Mouse (Mus musculus) liver, postnatal 0 days (tissue): ENCODE measurements around the gene Dennd6b. TPM values are rescaled to one million over a fixed set of nuclear protein-coding genes. Genes with fewer than 3 reads are reported as not detected.

Experiments used
- ATAC-seq: fragments of 200-750 bp; cut with Nextera tagmentation; 2 replicates; pipeline ENCODE4 v1.8.0; 2017; ENCODE audit warnings: mild to moderate bottlenecking, moderate library complexity
- DNase-seq: peaks from one replicate; pipeline ENCODE4 v3.0.0-alpha.2; 2016
- H3K27ac ChIP-seq: fragments of 300-500 bp; sonication (generic); 2 replicates; pipeline ENCODE4 v1.5.1; 2014; ENCODE audit warnings: antibody characterized with exemption, moderate library complexity, mild to moderate bottlenecking, low read depth
- H3K27me3 ChIP-seq: fragments of 300-500 bp; sonication (generic); 2 replicates; pipeline ENCODE4 v1.6.1; 2014; ENCODE audit warnings: low read length, control low read depth, mixed read lengths; ENCODE audit not compliant: insufficient read depth
- H3K36me3 ChIP-seq: fragments of 300-500 bp; sonication (generic); replicated peaks from 2 replicates; pipeline ENCODE4 v1.6.1; 2014; ENCODE audit warnings: mild to moderate bottlenecking, control low read depth, low read length, moderate library complexity, mixed read lengths; ENCODE audit not compliant: insufficient read depth
- H3K4me1 ChIP-seq: fragments of 300-500 bp; sonication (generic); 2 replicates; pipeline ENCODE4 v1.6.1; 2014; ENCODE audit warnings: antibody characterized with exemption, mild to moderate bottlenecking, control low read depth; ENCODE audit not compliant: insufficient read depth
- H3K4me2 ChIP-seq: fragments of 300-500 bp; sonication (generic); 2 replicates; pipeline ENCODE4 v1.6.1; 2014; ENCODE audit warnings: low read depth, mild to moderate bottlenecking, low read length, moderate library complexity, mixed read lengths
- H3K4me3 ChIP-seq: fragments of 300-500 bp; sonication (generic); 2 replicates; pipeline ENCODE4 v1.5.1; 2014; ENCODE audit warnings: low read depth, low read length
- H3K9ac ChIP-seq: fragments of 300-500 bp; sonication (generic); replicated peaks from 2 replicates; pipeline ENCODE4 v1.6.1; 2014; ENCODE audit warnings: mild to moderate bottlenecking, moderate library complexity
- H3K9me3 ChIP-seq: fragments of 300-500 bp; sonication (generic); 2 replicates; pipeline ENCODE4 v1.6.1; 2016; ENCODE audit warnings: mild to moderate bottlenecking, control low read depth, low read length, mixed read lengths
- CTCF ChIP-seq: sonication (generic); IDR thresholded peaks from 2 replicates; pipeline ENCODE4 v1.5.1; 2016; ENCODE audit warnings: antibody characterized with exemption, low read depth
- EP300 ChIP-seq: IDR thresholded peaks from 2 replicates; pipeline ENCODE4 v1.6.1; 2016; ENCODE audit warnings: antibody characterized with exemption, low read depth, mild to moderate bottlenecking
- WGBS: fragments of 180-500 bp; shearing (Covaris S2); extraction: QIAGEN DNeasy Blood & Tissue Kit; methylation state at CpG from one replicate; pipeline ENCODE4 v1.1.7; 2014; ENCODE audit not compliant: insufficient replicate concordance; 5-methylcytosine and 5-hydroxymethylcytosine counted together
- microRNA-seq: library from miRNA; unstranded; fragments of <30 nt; microRNA quantifications from one replicate; pipeline ENCODE4, GENCODE M21; 2016
- polyA plus RNA-seq: library from polyadenylated mRNA; unstranded; fragments of >200 nt; fragmentation: Nextera tagmentation; extraction: Ambion mirVana; gene quantifications from 2 replicates; pipeline ENCODE4 v1.2.1, GENCODE M21; 2015

Gene Dennd6b
- polyA plus RNA-seq, 1 experiment from 2014 or later, result 2.7 TPM

DNA sequence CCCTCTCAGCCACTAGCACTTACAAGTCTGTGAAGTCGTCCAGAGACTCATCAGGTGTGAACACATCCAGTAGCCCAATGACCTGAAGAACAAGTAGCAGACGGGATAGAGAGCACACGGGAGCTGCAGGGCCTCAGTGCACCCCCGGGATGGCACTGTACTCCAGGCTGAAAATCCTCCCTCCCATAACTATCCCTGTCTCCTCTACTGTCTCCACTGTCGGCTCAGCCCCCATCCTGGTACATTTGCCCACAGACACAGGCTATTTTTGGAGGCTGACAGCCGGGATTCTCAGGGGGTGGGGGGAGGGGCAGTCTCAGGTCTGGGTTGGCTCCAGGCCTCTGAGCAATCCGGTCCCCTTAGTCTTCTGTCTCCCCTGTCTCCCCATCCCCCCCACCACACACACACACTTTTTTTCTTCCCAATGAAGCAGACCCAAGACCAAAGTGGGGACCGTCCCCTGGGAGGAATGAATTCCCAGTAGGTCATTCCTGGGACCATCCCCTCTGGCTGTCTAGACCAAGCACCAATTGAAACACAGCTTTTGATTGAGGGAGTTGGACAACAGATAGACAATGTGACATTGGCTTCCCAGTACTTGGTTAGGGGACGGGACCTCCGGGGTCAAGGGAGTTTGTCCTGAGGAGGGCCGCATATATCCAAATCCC is 58.8 kb downstream of the Dennd6b start:
- Histone ChIP-seq H3K9ac (no peak overlapping the region), H3K4me1 (peaks cover 12% of the 10 kb centered on the region), H3K9me3 (no peaks in the 10 kb centered on the region), H3K4me2 (no peak overlapping the region), H3K27ac (no peak overlapping the region), H3K36me3 (no peaks in the 10 kb centered on the region), H3K4me3 (no peak overlapping the region), H3K27me3 (peaks cover 59% of the 10 kb centered on the region)
- DNase-seq (no peak), ATAC-seq (no peak)
- TF ChIP-seq CTCF, result no peak
- TF ChIP-seq EP300, result no peak
- 66% methylated on average over 11 of the region's 11 CpGs for WGBS

GRCm38 (mm10) chr15:89136461-89137155 is 59.7 kb downstream of the Dennd6b start:
- DNase-seq (no peak), ATAC-seq (no peak)
- Histone ChIP-seq H3K27ac (no peak overlapping the region), H3K4me2 (no peak overlapping the region), H3K9me3 (no peaks in the 10 kb centered on the region), H3K4me1 (peaks cover 18% of the 10 kb centered on the region), H3K9ac (no peak overlapping the region), H3K36me3 (no peaks in the 10 kb centered on the region), H3K4me3 (no peak overlapping the region), H3K27me3 (peaks cover 50% of the 10 kb centered on the region)
- TF ChIP-seq CTCF (no peak), EP300 (no peak)
- WGBS, result 88% methylated on average over 4 of the region's 5 CpGs

Small RNAs within 50 kb of the gene (microRNA-seq; reads per million reads assigned to microRNA genes)
- 2.0 reads per million for gene Mir6958
- 2.4 reads per million for gene Mir7118

Other genes starting within 250 kb of the Dennd6b start
- not detected in 2 replicates for gene Ttll8, start 242.1 kb downstream of the Dennd6b start, polyA plus RNA-seq
- not detected in 2 replicates for gene Mlc1, start 217.5 kb downstream of the Dennd6b start, polyA plus RNA-seq
- gene Mov10l1, start 213.6 kb downstream of the Dennd6b start, polyA plus RNA-seq, result not detected in 2 replicates
- not detected in 2 replicates for gene Panx2, start 136.8 kb downstream of the Dennd6b start, polyA plus RNA-seq
- 23.3 and 23.6 TPM in 2 replicates for gene Trabd, start 121.4 kb downstream of the Dennd6b start, polyA plus RNA-seq
- gene Selenoo, start 107.4 kb downstream of the Dennd6b start, polyA plus RNA-seq, result 14.3 and 14.7 TPM in 2 replicates
- 3.1 and 3.3 TPM in 2 replicates for gene Tubgcp6, start 73.4 kb downstream of the Dennd6b start, polyA plus RNA-seq
- 4.9 and 6.3 TPM in 2 replicates for gene Hdac10, start 67.8 kb downstream of the Dennd6b start, polyA plus RNA-seq
- gene Mapk12, start 55.8 kb downstream of the Dennd6b start, polyA plus RNA-seq, result 2.1 and 2.4 TPM in 2 replicates
- 0.66 and 0.81 TPM in 2 replicates for gene Mapk11, start 46.9 kb downstream of the Dennd6b start, polyA plus RNA-seq
- gene Plxnb2, start 15.7 kb downstream of the Dennd6b start, polyA plus RNA-seq, result 27.2 and 29.7 TPM in 2 replicates
- gene Ppp6r2, start 15.1 kb upstream of the Dennd6b start, polyA plus RNA-seq, result 13.9 and 18.1 TPM in 2 replicates
- 16.5 and 17.0 TPM in 2 replicates for gene Sbf1, start 118.8 kb upstream of the Dennd6b start, polyA plus RNA-seq
- gene Adm2, start 126.2 kb upstream of the Dennd6b start, polyA plus RNA-seq, result 1.4 and 3.7 TPM in 2 replicates
- 22.9 and 27.0 TPM in 2 replicates for gene Miox, start 137.9 kb upstream of the Dennd6b start, polyA plus RNA-seq
- gene Lmf2, start 159.2 kb upstream of the Dennd6b start, polyA plus RNA-seq, result 22.1 and 24.0 TPM in 2 replicates
- 59.4 and 59.8 TPM in 2 replicates for gene Ncaph2, start 159.2 kb upstream of the Dennd6b start, polyA plus RNA-seq
- gene Sco2, start 177.3 kb upstream of the Dennd6b start, polyA plus RNA-seq, result 9.1 and 10.1 TPM in 2 replicates
- 5.8 and 7.7 TPM in 2 replicates for gene Tymp, start 180.5 kb upstream of the Dennd6b start, polyA plus RNA-seq
- 1.8 and 2.0 TPM in 2 replicates for gene Odf3b, start 182.8 kb upstream of the Dennd6b start, polyA plus RNA-seq
- gene Klhdc7b, start 188.4 kb upstream of the Dennd6b start, polyA plus RNA-seq, result not detected in 2 replicates
- not detected in 2 replicates for gene Syce3, start 214.0 kb upstream of the Dennd6b start, polyA plus RNA-seq
- 10.7 and 12.4 TPM in 2 replicates for gene Cpt1b, start 229.4 kb upstream of the Dennd6b start, polyA plus RNA-seq
- gene C730034F03Rik, start 233.1 kb upstream of the Dennd6b start, polyA plus RNA-seq, result 0.64 and 1.5 TPM in 2 replicates
- not detected in 2 replicates for gene Gm44502, start 233.2 kb upstream of the Dennd6b start, polyA plus RNA-seq
- 42.7 and 44.3 TPM in 2 replicates for gene Chkb, start 233.4 kb upstream of the Dennd6b start, polyA plus RNA-seq